Mouse (Mus musculus): Measurements from ENCODE around the gene Tchp. TPM values are rescaled to one million over a fixed set of nuclear protein-coding genes. Genes with fewer than 3 reads are reported as not detected.
A peak's percentile ranks its signal among the peaks of the same experiment; 100 is the strongest.

Tchp gene
- 71.8 and 74.7 TPM in 2 replicates for polyA plus RNA-seq (2012; rRNA removed)

- Histone ChIP-seq H3K36me3 (ENCODE audit: control insufficient read depth, insufficient read depth, low read length) (no peaks in the 10 kb centered on the region), H3K27me3 (ENCODE audit: control insufficient read depth, insufficient read depth, low read length) (no peaks in the 10 kb centered on the region), H3K4me1 (ENCODE audit: control insufficient read depth, insufficient read depth, low read length) (no peaks in the 10 kb centered on the region; the same call in 1 of the 2 replicates), H3K27ac (ENCODE audit: control insufficient read depth, insufficient read depth, low read depth, low read length) (peak within 1 kb of the TSS; percentile 86), H3K4me3 (ENCODE audit: control insufficient read depth, low read depth, low read length) (peak within 1 kb of the TSS; percentile 97)
- peak; percentile 72; the same call in 1 of the 2 replicates for TF ChIP-seq CTCF (IDR thresholded peaks at IDR 0.05; ENCODE audit: control insufficient read depth, insufficient read depth, insufficient replicate concordance, low read depth, low read length)
- TF ChIP-seq POLR2A (IDR thresholded peaks at IDR 0.05; ENCODE audit: control insufficient read depth, low read depth, low read length), result peak; percentile 61
Observed at GRCm38 (mm10) chr5:114707265-114708068, at the start of gene Tchp. Tchp (plus strand) TSS chr5:114707760.

- H3K4me3 ChIP-seq (ENCODE audit: control insufficient read depth, low read depth, low read length), result peak within 1 kb of the TSS; percentile 52
- TF ChIP-seq POLR2A (IDR thresholded peaks at IDR 0.05; ENCODE audit: control insufficient read depth, low read depth, low read length), result no peak
- TF ChIP-seq CTCF (IDR thresholded peaks at IDR 0.05; ENCODE audit: control insufficient read depth, insufficient read depth, insufficient replicate concordance, low read depth, low read length), result no peak
- no peak within 1 kb of the TSS for H3K27ac ChIP-seq (ENCODE audit: control insufficient read depth, insufficient read depth, low read depth, low read length)
- H3K27me3 ChIP-seq (ENCODE audit: control insufficient read depth, insufficient read depth, low read length), result no peaks in the 10 kb centered on the region
- peaks cover 9% of the 10 kb centered on the region for H3K4me1 ChIP-seq (ENCODE audit: control insufficient read depth, insufficient read depth, low read length)
- no peaks in the 10 kb centered on the region for H3K36me3 ChIP-seq (ENCODE audit: control insufficient read depth, insufficient read depth, low read length)
Observed at GRCm38 (mm10) chr5:114658255-114658654, 49.3 kb upstream of the Tchp start, which contains the start of gene Trpv4. Trpv4 (minus strand) TSS chr5:114658421.

- Histone ChIP-seq H3K27ac (ENCODE audit: control insufficient read depth, insufficient read depth, low read depth, low read length) (no peak overlapping the region), H3K4me1 (ENCODE audit: control insufficient read depth, insufficient read depth, low read length) (peaks cover 9% of the 10 kb centered on the region), H3K36me3 (ENCODE audit: control insufficient read depth, insufficient read depth, low read length) (no peaks in the 10 kb centered on the region), H3K27me3 (ENCODE audit: control insufficient read depth, insufficient read depth, low read length) (no peaks in the 10 kb centered on the region), H3K4me3 (ENCODE audit: control insufficient read depth, low read depth, low read length) (no peak overlapping the region)
- TF ChIP-seq POLR2A (IDR thresholded peaks at IDR 0.05; ENCODE audit: control insufficient read depth, low read depth, low read length), result no peak
- TF ChIP-seq CTCF (IDR thresholded peaks at IDR 0.05; ENCODE audit: control insufficient read depth, insufficient read depth, insufficient replicate concordance, low read depth, low read length), result no peak
Observed at GRCm38 (mm10) chr5:114661029-114661428, 46.5 kb upstream of the Tchp start.

GRCm38 (mm10) chr5:114664139-114664538 is 43.4 kb upstream of the Tchp start:
- no peak for TF ChIP-seq CTCF (IDR thresholded peaks at IDR 0.05; ENCODE audit: control insufficient read depth, insufficient read depth, insufficient replicate concordance, low read depth, low read length)
- TF ChIP-seq POLR2A (IDR thresholded peaks at IDR 0.05; ENCODE audit: control insufficient read depth, low read depth, low read length), result no peak
- Histone ChIP-seq H3K4me1 (ENCODE audit: control insufficient read depth, insufficient read depth, low read length) (peaks cover 9% of the 10 kb centered on the region), H3K27me3 (ENCODE audit: control insufficient read depth, insufficient read depth, low read length) (no peaks in the 10 kb centered on the region), H3K27ac (ENCODE audit: control insufficient read depth, insufficient read depth, low read depth, low read length) (no peak overlapping the region), H3K4me3 (ENCODE audit: control insufficient read depth, low read depth, low read length) (no peak overlapping the region), H3K36me3 (ENCODE audit: control insufficient read depth, insufficient read depth, low read length) (no peaks in the 10 kb centered on the region)

GRCm38 (mm10) chr5:114664750-114665149 is 42.8 kb upstream of the Tchp start:
- peaks cover 9% of the 10 kb centered on the region for H3K4me1 ChIP-seq (ENCODE audit: control insufficient read depth, insufficient read depth, low read length)
- H3K36me3 ChIP-seq (ENCODE audit: control insufficient read depth, insufficient read depth, low read length), result no peaks in the 10 kb centered on the region
- no peaks in the 10 kb centered on the region for H3K27me3 ChIP-seq (ENCODE audit: control insufficient read depth, insufficient read depth, low read length)
- H3K27ac ChIP-seq (ENCODE audit: control insufficient read depth, insufficient read depth, low read depth, low read length), result no peak overlapping the region
- TF ChIP-seq POLR2A (IDR thresholded peaks at IDR 0.05; ENCODE audit: control insufficient read depth, low read depth, low read length), result no peak
- TF ChIP-seq CTCF (IDR thresholded peaks at IDR 0.05; ENCODE audit: control insufficient read depth, insufficient read depth, insufficient replicate concordance, low read depth, low read length), result no peak
- no peak overlapping the region for H3K4me3 ChIP-seq (ENCODE audit: control insufficient read depth, low read depth, low read length)

GRCm38 (mm10) chr5:114666659-114667058 is 40.9 kb upstream of the Tchp start:
- no peak overlapping the region for H3K27ac ChIP-seq (ENCODE audit: control insufficient read depth, insufficient read depth, low read depth, low read length)
- H3K4me3 ChIP-seq (ENCODE audit: control insufficient read depth, low read depth, low read length), result no peak overlapping the region
- no peak for TF ChIP-seq CTCF (IDR thresholded peaks at IDR 0.05; ENCODE audit: control insufficient read depth, insufficient read depth, insufficient replicate concordance, low read depth, low read length)
- TF ChIP-seq POLR2A (IDR thresholded peaks at IDR 0.05; ENCODE audit: control insufficient read depth, low read depth, low read length), result no peak
- no peaks in the 10 kb centered on the region for H3K36me3 ChIP-seq (ENCODE audit: control insufficient read depth, insufficient read depth, low read length)
- H3K27me3 ChIP-seq (ENCODE audit: control insufficient read depth, insufficient read depth, low read length), result no peaks in the 10 kb centered on the region
- H3K4me1 ChIP-seq (ENCODE audit: control insufficient read depth, insufficient read depth, low read length), result peaks cover 9% of the 10 kb centered on the region

- Histone ChIP-seq H3K27ac (ENCODE audit: control insufficient read depth, insufficient read depth, low read depth, low read length) (no peak overlapping the region), H3K36me3 (ENCODE audit: control insufficient read depth, insufficient read depth, low read length) (no peaks in the 10 kb centered on the region), H3K4me1 (ENCODE audit: control insufficient read depth, insufficient read depth, low read length) (peaks cover 9% of the 10 kb centered on the region), H3K4me3 (ENCODE audit: control insufficient read depth, low read depth, low read length) (peak overlapping the region; percentile 82), H3K27me3 (ENCODE audit: control insufficient read depth, insufficient read depth, low read length) (no peaks in the 10 kb centered on the region)
- TF ChIP-seq POLR2A (IDR thresholded peaks at IDR 0.05; ENCODE audit: control insufficient read depth, low read depth, low read length) (peak; percentile 72; the same call in 1 of the 2 replicates), CTCF (IDR thresholded peaks at IDR 0.05; ENCODE audit: control insufficient read depth, insufficient read depth, insufficient replicate concordance, low read depth, low read length) (peak; percentile 100)
Observed at GRCm38 (mm10) chr5:114667228-114667856, 40.2 kb upstream of the Tchp start.

Data from testis, adult 2 months (tissue).